14 mouse cellular contexts compared by ENCODE assay signal in the genomic region with DNA sequence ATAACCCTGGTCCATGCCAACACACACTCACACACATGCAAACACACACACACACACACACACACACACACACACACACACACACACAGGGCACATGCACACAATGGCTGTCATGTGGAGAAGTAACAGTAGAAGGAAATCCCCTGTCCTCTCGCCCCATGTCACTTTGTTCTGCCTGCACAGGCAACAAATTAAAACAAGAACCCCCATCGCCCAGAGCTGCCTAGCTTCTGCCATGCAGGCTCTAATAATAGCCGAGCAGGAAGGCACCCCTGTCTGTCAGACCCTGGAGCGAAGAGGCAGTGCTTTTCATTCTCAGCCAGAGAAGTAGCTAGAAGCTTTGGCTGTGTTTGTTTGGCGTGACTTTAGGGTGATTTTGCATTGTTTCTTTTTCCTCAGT.
DNase-seq lines count a peak whose midpoint lies in the region; ATAC-seq and TF ChIP-seq lines count a peak whose summit lies in the region.
"Had no signal": no experiment of that assay in that cellular context is flagged by ENCODE, and none has a peak within 500 bp of the region (broad histone marks: within the 10 kb centered on the region; RNA-seq: fewer than 3 reads in every experiment).

No protein-coding gene starts in this region.

- no peak overlapping the region for H3K4me2 ChIP-seq in heart, embryonic 13.5 days
- H3K4me2 ChIP-seq in hindbrain, embryonic 13.5 days, result no peak overlapping the region
- no peak overlapping the region for H3K4me2 ChIP-seq in midbrain, postnatal 0 days (ENCODE audit: low read depth, low read length, poor library complexity, severe bottlenecking)
- H3K4me2 ChIP-seq: lung, embryonic 14.5 days had no signal

- ATAC-seq in heart, embryonic 13.5 days (ENCODE audit: extremely low read depth, insufficient number of reproducible peaks, low FRiP score, low TSS enrichment), result no peak
- no peak for ATAC-seq in hindbrain, embryonic 13.5 days (ENCODE audit: low FRiP score)
- no peak for ATAC-seq in midbrain, postnatal 0 days (ENCODE audit: low FRiP score)
- ATAC-seq: intestine, postnatal 0 days had no signal

- 0 out of 2 replicates have a peak overlapping the region, but pooled peaks have one; percentile 29 for H3K9ac ChIP-seq in heart, embryonic 13.5 days
- no peak overlapping the region for H3K9ac ChIP-seq in hindbrain, embryonic 13.5 days
- H3K9ac ChIP-seq in midbrain, postnatal 0 days (replicated peaks; ENCODE audit: low read length, poor library complexity, severe bottlenecking), result no peak overlapping the region
- H3K9ac ChIP-seq: lung, embryonic 14.5 days had no signal

- 0 out of 2 replicates have a peak, but pooled peaks cover 7% of the 10 kb centered on the region for H3K27me3 ChIP-seq in heart, embryonic 13.5 days (replicated peaks)
- no peaks in the 10 kb centered on the region for H3K27me3 ChIP-seq in hindbrain, embryonic 13.5 days
- no peaks in the 10 kb centered on the region for H3K27me3 ChIP-seq in midbrain, postnatal 0 days (ENCODE audit: insufficient read depth, low read length)

- H3K27ac ChIP-seq in heart, embryonic 13.5 days (replicated peaks), result no peak overlapping the region
- H3K27ac ChIP-seq in hindbrain, embryonic 13.5 days, result peak overlapping the region; percentile 58; the same call in 1 of the 2 replicates
- peak overlapping the region; percentile 55 for H3K27ac ChIP-seq in midbrain, postnatal 0 days (ENCODE audit: low read depth, low read length)

- TF ChIP-seq CTCF in midbrain, postnatal 0 days (IDR thresholded peaks at IDR 0.05), result no peak

- 16% methylated on average over 5 of the region's 5 CpGs for WGBS in heart, embryonic 13.5 days
- 9% methylated on average over 5 of the region's 5 CpGs for WGBS in hindbrain, embryonic 13.5 days
- WGBS in midbrain, postnatal 0 days, result 18% methylated on average over 5 of the region's 5 CpGs

- peaks cover 12% of the 10 kb centered on the region for H3K4me1 ChIP-seq in heart, embryonic 13.5 days
- H3K4me1 ChIP-seq in hindbrain, embryonic 13.5 days (replicated peaks), result peaks cover 19% of the 10 kb centered on the region
- H3K4me1 ChIP-seq in midbrain, postnatal 0 days (ENCODE audit: insufficient read depth, low read length), result no peaks in the 10 kb centered on the region

- DNase-seq in heart, adult 9 months (ENCODE audit: low spot score in 2 of 2), result no peak
- DNase-seq in right cerebral cortex, postnatal 10 days (ENCODE audit: low spot score in 2 of 2), result peak; percentile 29 to 30
- no peak for DNase-seq in right cerebral cortex, adult 2 months (ENCODE audit: low spot score in 2 of 2)
- DNase-seq in midbrain, postnatal 0 days (ENCODE audit: low spot score), result peak; percentile 42
- no peak for DNase-seq in urinary bladder, adult 18-20 months (ENCODE audit: low spot score in 2 of 2)
- DNase-seq in yolk sac, embryonic 10.5 days (ENCODE audit: low spot score), result no peak
- DNase-seq: B cell, adult 2 months; cerebellum, postnatal 14 days; kidney, postnatal 10 days; layer of hippocampus, postnatal 36 days; lung, embryonic 14.5 days had no signal

- no peak overlapping the region for H3K4me3 ChIP-seq in heart, embryonic 13.5 days
- H3K4me3 ChIP-seq in hindbrain, embryonic 13.5 days, result no peak overlapping the region
- no peak overlapping the region for H3K4me3 ChIP-seq in midbrain, postnatal 0 days (ENCODE audit: low read depth, low read length)

- H3K36me3 ChIP-seq in heart, embryonic 13.5 days, result no peaks in the 10 kb centered on the region
- H3K36me3 ChIP-seq in hindbrain, embryonic 13.5 days, result no peaks in the 10 kb centered on the region
- H3K36me3 ChIP-seq in midbrain, postnatal 0 days (ENCODE audit: insufficient read depth, low read length), result no peaks in the 10 kb centered on the region

- no peaks in the 10 kb centered on the region for H3K9me3 ChIP-seq in heart, embryonic 13.5 days
- no peaks in the 10 kb centered on the region for H3K9me3 ChIP-seq in hindbrain, embryonic 13.5 days
- no peaks in the 10 kb centered on the region for H3K9me3 ChIP-seq in midbrain, postnatal 0 days (ENCODE audit: low read length)

Comparison
In these comparisons a context has a peak if more than half of its experiments do, and no peak if none do; other contexts are left out.
1. DNase-seq: peak in right cerebral cortex, postnatal 10 days (2 of 2) and midbrain, postnatal 0 days (single experiment); none in heart, adult 9 months (0 of 2), right cerebral cortex, adult 2 months (0 of 2), urinary bladder, adult 18-20 months (0 of 2) and yolk sac, embryonic 10.5 days (single experiment).